Mouse (Mus musculus): Measurements from ENCODE around the gene Zfp324. TPM values are rescaled to one million over a fixed set of nuclear protein-coding genes. Genes with fewer than 3 reads are reported as not detected.

The Zfp324 gene
- polyA plus RNA-seq, 1 experiment from 2014 or later = 14.4 TPM

GRCm38 (mm10) chr7:12998851-12999250 is 33.2 kb downstream of the Zfp324 start, which contains the start of gene Trim28:
Gene Trim28 (plus strand): TSS chr7:12999114.
- DNase-seq (no peak), ATAC-seq (ENCODE audit: low FRiP score, low TSS enrichment) (no peak)
- H3K4me3 ChIP-seq (replicated peaks; ENCODE audit: low read depth, low read length) = no peak within 1 kb of the TSS
- H3K27ac ChIP-seq (replicated peaks; ENCODE audit: low read depth, low read length) = no peak within 1 kb of the TSS
- no peaks in the 10 kb centered on the region for H3K27me3 ChIP-seq (ENCODE audit: control insufficient read depth, insufficient read depth, low read length)
- H3K9ac ChIP-seq (replicated peaks; ENCODE audit: low read length) = no peak within 1 kb of the TSS
- H3K36me3 ChIP-seq (ENCODE audit: control insufficient read depth, insufficient read depth, low read length) = peaks cover 5% of the 10 kb centered on the region; the same call in 1 of the 2 replicates
- H3K4me2 ChIP-seq (ENCODE audit: low read length) = no peak within 1 kb of the TSS
- no peaks in the 10 kb centered on the region for H3K4me1 ChIP-seq (ENCODE audit: control insufficient read depth, insufficient read depth, low read length)
- H3K9me3 ChIP-seq (ENCODE audit: control insufficient read depth, low read length) = no peaks in the 10 kb centered on the region
- 89% methylated on average over 3 of the region's 3 CpGs for WGBS

- no peak for DNase-seq
- peaks cover 30% of the 10 kb centered on the region for H3K36me3 ChIP-seq (ENCODE audit: control insufficient read depth, insufficient read depth, low read length)
- ATAC-seq (ENCODE audit: low FRiP score, low TSS enrichment) = no peak
- H3K4me2 ChIP-seq (ENCODE audit: low read length) = no peak overlapping the region
- H3K9ac ChIP-seq (replicated peaks; ENCODE audit: low read length) = no peak overlapping the region
- H3K4me3 ChIP-seq (replicated peaks; ENCODE audit: low read depth, low read length) = no peak overlapping the region
- WGBS = 74% methylated on average over 1 of the region's 1 CpGs
- H3K9me3 ChIP-seq (ENCODE audit: control insufficient read depth, low read length) = no peaks in the 10 kb centered on the region
- no peak overlapping the region for H3K27ac ChIP-seq (replicated peaks; ENCODE audit: low read depth, low read length)
- H3K4me1 ChIP-seq (ENCODE audit: control insufficient read depth, insufficient read depth, low read length) = no peaks in the 10 kb centered on the region
- no peaks in the 10 kb centered on the region for H3K27me3 ChIP-seq (ENCODE audit: control insufficient read depth, insufficient read depth, low read length)
Measured at GRCm38 (mm10) chr7:13001584-13001983, 35.9 kb downstream of the Zfp324 start.

GRCm38 (mm10) chr7:13003380-13003779 is 37.7 kb downstream of the Zfp324 start:
- Histone ChIP-seq H3K4me2 (ENCODE audit: low read length) (no peak overlapping the region), H3K9me3 (ENCODE audit: control insufficient read depth, low read length) (no peaks in the 10 kb centered on the region), H3K9ac (replicated peaks; ENCODE audit: low read length) (no peak overlapping the region), H3K27ac (replicated peaks; ENCODE audit: low read depth, low read length) (no peak overlapping the region), H3K36me3 (ENCODE audit: control insufficient read depth, insufficient read depth, low read length) (peaks cover 42% of the 10 kb centered on the region), H3K4me1 (ENCODE audit: control insufficient read depth, insufficient read depth, low read length) (0 out of 2 replicates have a peak, but pooled peaks cover 3% of the 10 kb centered on the region), H3K4me3 (replicated peaks; ENCODE audit: low read depth, low read length) (no peak overlapping the region), H3K27me3 (ENCODE audit: control insufficient read depth, insufficient read depth, low read length) (no peaks in the 10 kb centered on the region)
- DNase-seq (no peak), ATAC-seq (ENCODE audit: low FRiP score, low TSS enrichment) (no peak)
- 79% methylated on average over 5 of the region's 5 CpGs for WGBS

GRCm38 (mm10) chr7:13006011-13006410 is 40.4 kb downstream of the Zfp324 start:
- no peak overlapping the region for H3K4me3 ChIP-seq (replicated peaks; ENCODE audit: low read depth, low read length)
- H3K4me1 ChIP-seq (ENCODE audit: control insufficient read depth, insufficient read depth, low read length) = peaks cover 11% of the 10 kb centered on the region
- H3K27ac ChIP-seq (replicated peaks; ENCODE audit: low read depth, low read length) = no peak overlapping the region
- WGBS = 87% methylated on average over 17 of the region's 17 CpGs
- H3K27me3 ChIP-seq (ENCODE audit: control insufficient read depth, insufficient read depth, low read length) = no peaks in the 10 kb centered on the region
- DNase-seq (no peak), ATAC-seq (ENCODE audit: low FRiP score, low TSS enrichment) (no peak)
- H3K36me3 ChIP-seq (ENCODE audit: control insufficient read depth, insufficient read depth, low read length) = peaks cover 42% of the 10 kb centered on the region
- no peak overlapping the region for H3K4me2 ChIP-seq (ENCODE audit: low read length)
- H3K9ac ChIP-seq (replicated peaks; ENCODE audit: low read length) = no peak overlapping the region
- no peaks in the 10 kb centered on the region for H3K9me3 ChIP-seq (ENCODE audit: control insufficient read depth, low read length)

- peaks cover 11% of the 10 kb centered on the region for H3K4me1 ChIP-seq (ENCODE audit: control insufficient read depth, insufficient read depth, low read length)
- H3K9ac ChIP-seq (replicated peaks; ENCODE audit: low read length) = no peak overlapping the region
- no peaks in the 10 kb centered on the region for H3K9me3 ChIP-seq (ENCODE audit: control insufficient read depth, low read length)
- H3K27me3 ChIP-seq (ENCODE audit: control insufficient read depth, insufficient read depth, low read length) = no peaks in the 10 kb centered on the region
- WGBS = 88% methylated on average over 10 of the region's 10 CpGs
- H3K4me3 ChIP-seq (replicated peaks; ENCODE audit: low read depth, low read length) = no peak overlapping the region
- no peak overlapping the region for H3K27ac ChIP-seq (replicated peaks; ENCODE audit: low read depth, low read length)
- no peak overlapping the region for H3K4me2 ChIP-seq (ENCODE audit: low read length)
- H3K36me3 ChIP-seq (ENCODE audit: control insufficient read depth, insufficient read depth, low read length) = peaks cover 42% of the 10 kb centered on the region
- ATAC-seq (ENCODE audit: low FRiP score, low TSS enrichment) (no peak), DNase-seq (no peak)
Measured at GRCm38 (mm10) chr7:13006531-13006930, 40.9 kb downstream of the Zfp324 start.

GRCm38 (mm10) chr7:13007341-13008092 is 41.9 kb downstream of the Zfp324 start:
- H3K4me3 ChIP-seq (replicated peaks; ENCODE audit: low read depth, low read length) = 0 out of 2 replicates have a peak overlapping the region, but pooled peaks have one; percentile 8
- no peak for DNase-seq
- ATAC-seq (ENCODE audit: low FRiP score, low TSS enrichment) = no peak
- H3K4me2 ChIP-seq (ENCODE audit: low read length) = peak overlapping the region; percentile 33; the same call in 1 of the 2 replicates
- no peaks in the 10 kb centered on the region for H3K27me3 ChIP-seq (ENCODE audit: control insufficient read depth, insufficient read depth, low read length)
- H3K9me3 ChIP-seq (ENCODE audit: control insufficient read depth, low read length) = no peaks in the 10 kb centered on the region
- no peak overlapping the region for H3K27ac ChIP-seq (replicated peaks; ENCODE audit: low read depth, low read length)
- H3K9ac ChIP-seq (replicated peaks; ENCODE audit: low read length) = peak overlapping the region; percentile 84; the same call in 1 of the 2 replicates
- peaks cover 11% of the 10 kb centered on the region for H3K4me1 ChIP-seq (ENCODE audit: control insufficient read depth, insufficient read depth, low read length)
- WGBS = 41% methylated on average over 57 of the region's 57 CpGs
- peaks cover 42% of the 10 kb centered on the region for H3K36me3 ChIP-seq (ENCODE audit: control insufficient read depth, insufficient read depth, low read length)

- peak overlapping the region; percentile 92 for H3K27ac ChIP-seq (replicated peaks; ENCODE audit: low read depth, low read length)
- H3K9ac ChIP-seq (replicated peaks; ENCODE audit: low read length) = peak overlapping the region; percentile 84
- DNase-seq (peak; percentile 97), ATAC-seq (ENCODE audit: low FRiP score, low TSS enrichment) (peak; percentile 89)
- H3K27me3 ChIP-seq (ENCODE audit: control insufficient read depth, insufficient read depth, low read length) = no peaks in the 10 kb centered on the region
- peaks cover 32% of the 10 kb centered on the region for H3K36me3 ChIP-seq (ENCODE audit: control insufficient read depth, insufficient read depth, low read length)
- WGBS = under 1% methylated on average over 42 of the region's 42 CpGs
- peak overlapping the region; percentile 80 for H3K4me2 ChIP-seq (ENCODE audit: low read length)
- peak overlapping the region; percentile 74 for H3K4me3 ChIP-seq (replicated peaks; ENCODE audit: low read depth, low read length)
- H3K4me1 ChIP-seq (ENCODE audit: control insufficient read depth, insufficient read depth, low read length) = peaks cover 11% of the 10 kb centered on the region
- H3K9me3 ChIP-seq (ENCODE audit: control insufficient read depth, low read length) = no peaks in the 10 kb centered on the region
Measured at GRCm38 (mm10) chr7:13009143-13010004, 43.7 kb downstream of the Zfp324 start.

- DNase-seq (no peak), ATAC-seq (ENCODE audit: low FRiP score, low TSS enrichment) (no peak)
- H3K9me3 ChIP-seq (ENCODE audit: control insufficient read depth, low read length) = no peaks in the 10 kb centered on the region
- 12% methylated on average over 26 of the region's 26 CpGs for WGBS
- H3K4me1 ChIP-seq (ENCODE audit: control insufficient read depth, insufficient read depth, low read length) = peaks cover 11% of the 10 kb centered on the region
- peaks cover 24% of the 10 kb centered on the region for H3K36me3 ChIP-seq (ENCODE audit: control insufficient read depth, insufficient read depth, low read length)
- peak within 1 kb of the TSS; percentile 74 for H3K4me3 ChIP-seq (replicated peaks; ENCODE audit: low read depth, low read length)
- H3K27me3 ChIP-seq (ENCODE audit: control insufficient read depth, insufficient read depth, low read length) = no peaks in the 10 kb centered on the region
- H3K9ac ChIP-seq (replicated peaks; ENCODE audit: low read length) = peak within 1 kb of the TSS; percentile 84
- H3K27ac ChIP-seq (replicated peaks; ENCODE audit: low read depth, low read length) = peak within 1 kb of the TSS; percentile 92
- peak within 1 kb of the TSS; percentile 80 for H3K4me2 ChIP-seq (ENCODE audit: low read length)
Measured at GRCm38 (mm10) chr7:13010005-13010908, 44.6 kb downstream of the Zfp324 start, which contains the start of gene Zbtb45. Gene Zbtb45 (minus strand): TSS chr7:13010034.
